Mouse (Mus musculus): ENCODE measurements around the gene Adgre4. TPM values are rescaled to one million over a fixed set of nuclear protein-coding genes. Genes with fewer than 3 reads are reported as not detected.

Adgre4 gene
- polyA plus RNA-seq, 1 experiment from 2014 or later: 1.2 TPM

Other genes starting within 250 kb of the Adgre4 start
- gene Vmn2r118, start 124.8 kb upstream of the Adgre4 start, polyA plus RNA-seq (2015; fragmentation: Nextera tagmentation; extraction: Ambion mirVana): not detected in 2 replicates
- gene Pot1b, start 37.4 kb upstream of the Adgre4 start, polyA plus RNA-seq (2015; fragmentation: Nextera tagmentation; extraction: Ambion mirVana): 9.0 and 9.9 TPM in 2 replicates
- 6.5 and 7.2 TPM in 2 replicates for gene Zfp119a, start 128.9 kb downstream of the Adgre4 start, polyA plus RNA-seq (2015; fragmentation: Nextera tagmentation; extraction: Ambion mirVana)
- 12.1 and 16.9 TPM in 2 replicates for gene Zfp959, start 142.1 kb downstream of the Adgre4 start, polyA plus RNA-seq (2015; fragmentation: Nextera tagmentation; extraction: Ambion mirVana)
- gene Zfp119b, start 199.5 kb downstream of the Adgre4 start, polyA plus RNA-seq (2015; fragmentation: Nextera tagmentation; extraction: Ambion mirVana): 5.6 and 6.0 TPM in 2 replicates
- 5.2 and 6.1 TPM in 2 replicates for gene Ebi3, start 202.7 kb downstream of the Adgre4 start, polyA plus RNA-seq (2015; fragmentation: Nextera tagmentation; extraction: Ambion mirVana)
- gene Yju2, start 209.1 kb downstream of the Adgre4 start, polyA plus RNA-seq (2015; fragmentation: Nextera tagmentation; extraction: Ambion mirVana): 32.0 and 32.1 TPM in 2 replicates
- gene Shd, start 220.5 kb downstream of the Adgre4 start, polyA plus RNA-seq (2015; fragmentation: Nextera tagmentation; extraction: Ambion mirVana): 0.80 and 1.6 TPM in 2 replicates
- 1.9 and 2.7 TPM in 2 replicates for gene Fsd1, start 236.5 kb downstream of the Adgre4 start, polyA plus RNA-seq (2015; fragmentation: Nextera tagmentation; extraction: Ambion mirVana)

Data from thymus, postnatal 0 days (tissue).